Mouse (Mus musculus) spleen, embryonic (tissue): ENCODE results near the gene Ugdh.

Source experiments
- CTCF ChIA-PET: fragments of 350-600 bp; sonication (Branson Sonifier 250); formaldehyde crosslinking; loops from one replicate; lab custom pipeline; 2022; lab: Charles Lee

Gene Ugdh

DNA sequence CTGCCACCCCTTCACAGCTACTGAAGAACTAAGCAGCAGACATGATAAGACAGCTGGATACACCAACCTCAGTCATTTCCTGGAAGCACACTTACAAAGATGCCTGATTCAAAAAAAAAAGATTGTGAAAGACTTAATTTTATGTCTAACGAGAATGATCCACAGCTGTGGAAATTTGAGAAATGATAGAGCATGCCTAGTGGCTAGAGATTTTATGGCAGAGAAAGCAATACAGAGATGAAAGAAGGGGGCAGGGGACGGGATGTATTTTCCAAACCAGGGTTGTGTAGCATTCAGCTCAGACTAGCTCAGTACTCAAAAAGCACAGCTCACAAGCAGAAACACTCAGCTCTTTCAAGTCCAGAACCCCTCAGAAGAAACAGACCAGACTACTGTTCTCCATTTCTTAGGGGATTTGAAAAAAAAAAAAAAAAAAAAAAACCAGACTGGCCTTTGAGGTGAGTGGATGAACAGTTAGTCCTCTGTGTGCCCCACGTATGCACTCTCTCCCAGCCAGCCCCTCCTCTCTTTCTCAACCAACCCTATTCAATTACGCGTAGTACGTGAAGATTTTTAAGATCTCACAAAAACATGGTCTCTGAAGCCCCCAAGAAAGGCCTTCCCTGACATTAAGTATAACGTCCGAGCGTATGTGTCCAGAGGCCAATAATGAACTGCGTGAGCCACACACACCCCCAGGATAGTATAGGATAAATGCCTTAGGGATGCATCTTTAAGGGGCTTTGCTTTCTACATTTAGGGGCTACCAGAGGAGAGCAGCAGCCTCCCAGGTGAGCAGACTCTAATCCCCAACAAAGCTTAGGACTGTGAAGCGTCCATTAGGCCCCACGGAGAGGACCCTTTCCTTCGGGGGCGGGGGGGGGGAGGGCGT, 1.0 kb downstream of the Ugdh start:
- CTCF ChIA-PET = interaction anchor here (0.6 to 0.8 kb wide), 4 partner anchors 9 to 918 kb away, joined by 6 to 11 read pairs (median 8); no protein-coding TSS in a partner anchor

DNA sequence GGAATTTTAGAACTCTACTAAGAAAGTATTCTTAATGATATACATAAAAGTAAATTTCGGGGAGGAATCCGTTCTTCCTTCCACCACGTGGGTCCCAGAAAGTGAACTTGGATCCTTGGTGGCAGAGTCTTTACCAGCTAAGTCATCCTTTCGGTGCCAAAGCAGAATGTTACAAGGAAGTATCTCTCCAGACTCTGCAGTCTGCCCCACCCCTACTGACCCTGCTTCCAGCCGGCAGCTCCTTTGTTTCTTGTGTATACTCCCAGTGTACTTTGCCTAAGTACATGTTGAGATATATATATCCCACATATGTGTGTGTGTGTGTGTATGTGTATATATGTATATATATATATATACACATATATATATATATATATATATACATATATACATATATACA, 6.3 kb downstream of the Ugdh start:
- CTCF ChIA-PET = interaction anchor here (0.7 kb wide), 1 partner anchor 19 kb away, joined by 4 read pairs; no protein-coding TSS in a partner anchor

DNA sequence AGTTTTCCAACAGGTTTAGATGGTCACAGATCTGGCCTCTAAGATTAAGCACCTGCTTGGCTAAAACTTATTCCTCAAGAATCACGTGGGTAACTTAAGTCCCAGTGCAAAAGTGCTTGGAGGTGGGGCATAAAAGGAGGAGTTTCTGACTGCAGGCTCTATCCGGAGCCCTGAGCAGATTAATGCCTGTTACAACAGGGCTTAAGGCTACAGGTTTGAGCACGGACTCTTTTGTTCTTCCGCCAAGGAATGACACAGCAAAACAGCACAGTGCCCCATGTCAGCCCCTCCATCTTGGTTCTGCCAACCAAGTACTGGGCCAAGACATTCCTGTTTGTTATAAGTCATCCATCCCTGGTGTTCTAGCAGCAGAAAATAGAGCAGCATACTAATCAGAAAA, 7.4 kb downstream of the Ugdh start:
- CTCF ChIA-PET = no interaction called here

DNA sequence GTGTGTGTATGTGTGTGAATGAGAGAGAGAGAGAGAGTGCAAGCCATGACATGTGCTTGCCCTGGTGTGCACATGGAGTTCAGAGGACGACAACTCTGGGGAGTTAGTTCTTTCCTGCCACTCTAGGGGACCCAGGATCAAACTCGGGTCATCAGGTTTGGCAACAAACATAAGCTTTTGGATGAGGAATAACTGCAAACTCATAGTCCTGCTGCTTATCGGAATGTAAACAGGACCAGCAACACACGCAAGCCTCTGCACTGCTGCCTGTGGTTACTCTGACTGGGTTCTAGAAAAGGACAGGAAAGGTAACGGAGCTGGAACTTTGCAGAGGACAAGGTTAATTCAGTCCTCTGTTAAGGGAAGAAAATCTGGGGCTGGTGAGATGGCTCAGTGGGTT, 10.5 kb downstream of the Ugdh start:
- CTCF ChIA-PET = no interaction called here

DNA sequence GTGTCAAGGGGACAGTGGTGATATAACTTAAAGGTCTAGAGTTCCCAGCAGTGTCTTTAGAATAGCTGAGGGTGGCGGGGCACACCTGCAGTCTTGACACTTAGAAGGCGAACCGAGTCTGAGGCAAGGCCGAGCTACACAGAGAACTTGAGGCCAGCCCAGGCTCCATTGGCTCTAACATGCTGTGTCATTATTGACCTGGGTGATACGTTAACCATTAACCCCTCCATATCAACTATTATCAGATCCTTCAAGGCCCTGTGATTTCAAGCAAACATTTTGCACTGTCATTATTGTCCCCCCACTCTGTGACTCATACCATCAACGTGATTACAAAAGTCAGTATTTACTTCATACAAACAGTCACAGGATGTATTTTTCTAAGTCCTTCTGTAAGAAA, 11.5 kb downstream of the Ugdh start:
- CTCF ChIA-PET = interaction anchor here (0.6 kb wide), 1 partner anchor 11 kb away, joined by 9 read pairs; the partner anchor contains the start of gene Ugdh

DNA sequence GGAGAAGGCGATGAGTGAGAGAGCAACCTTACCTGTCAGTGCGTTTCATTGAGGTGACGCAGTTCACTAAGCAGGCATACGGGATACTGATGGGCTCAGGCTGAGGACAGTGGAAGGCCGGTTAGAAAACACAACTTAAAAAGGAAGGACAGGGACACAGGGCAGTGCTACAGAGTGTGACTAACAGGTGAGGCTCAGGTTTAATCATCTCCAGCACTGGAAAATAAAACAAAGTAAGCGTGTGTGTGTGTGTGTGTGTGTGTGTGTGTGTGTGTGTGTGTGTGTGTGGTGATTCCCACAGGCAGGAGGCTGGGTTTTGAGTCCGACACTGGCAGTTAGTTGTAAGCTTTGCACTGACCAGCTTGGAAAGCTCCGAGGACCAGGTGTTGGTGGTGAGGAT, 12.9 kb downstream of the Ugdh start:
- CTCF ChIA-PET = no interaction called here

DNA sequence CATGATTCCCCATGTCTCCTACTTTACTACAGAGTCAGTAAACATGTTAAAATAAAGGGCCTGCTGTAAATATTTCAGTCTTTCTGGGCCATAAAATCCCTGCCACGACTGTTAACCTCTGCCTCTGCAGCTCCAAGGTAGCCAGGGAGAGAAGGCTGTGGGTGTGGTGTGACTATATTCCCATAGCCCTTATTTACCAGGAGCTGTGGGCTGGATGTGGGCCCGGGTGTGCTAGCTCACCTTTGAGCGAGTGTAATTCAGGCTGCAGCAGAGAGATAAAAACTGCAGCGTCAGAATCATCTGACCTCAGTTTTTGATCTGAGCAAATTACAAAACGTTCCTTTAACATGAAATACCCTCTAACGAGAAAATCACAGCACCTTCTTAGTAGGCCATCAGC, 14.9 kb downstream of the Ugdh start:
- CTCF ChIA-PET = no interaction called here

DNA sequence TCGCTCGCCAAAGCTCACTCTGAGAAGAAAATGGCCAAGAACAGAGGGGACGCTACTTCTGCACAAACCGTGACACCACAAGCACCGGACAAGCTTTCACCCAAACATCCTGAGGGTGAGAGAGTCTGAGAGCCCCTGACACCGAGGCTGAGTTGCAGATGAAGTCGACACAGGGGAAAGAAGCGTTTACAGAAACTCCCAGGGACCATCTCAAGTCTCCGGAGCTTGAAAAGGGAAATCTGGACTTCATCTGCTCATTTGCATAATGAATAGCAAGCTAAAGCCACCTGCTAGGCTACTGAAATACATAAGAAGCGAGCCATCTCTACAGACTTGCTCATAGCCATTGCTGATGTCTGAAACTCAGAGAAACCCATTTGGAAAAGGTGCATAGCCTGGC, 16.6 kb downstream of the Ugdh start:
- CTCF ChIA-PET = interaction anchor here (0.6 kb wide), 1 partner anchor 60 kb away, joined by 6 read pairs; no protein-coding TSS in a partner anchor

DNA sequence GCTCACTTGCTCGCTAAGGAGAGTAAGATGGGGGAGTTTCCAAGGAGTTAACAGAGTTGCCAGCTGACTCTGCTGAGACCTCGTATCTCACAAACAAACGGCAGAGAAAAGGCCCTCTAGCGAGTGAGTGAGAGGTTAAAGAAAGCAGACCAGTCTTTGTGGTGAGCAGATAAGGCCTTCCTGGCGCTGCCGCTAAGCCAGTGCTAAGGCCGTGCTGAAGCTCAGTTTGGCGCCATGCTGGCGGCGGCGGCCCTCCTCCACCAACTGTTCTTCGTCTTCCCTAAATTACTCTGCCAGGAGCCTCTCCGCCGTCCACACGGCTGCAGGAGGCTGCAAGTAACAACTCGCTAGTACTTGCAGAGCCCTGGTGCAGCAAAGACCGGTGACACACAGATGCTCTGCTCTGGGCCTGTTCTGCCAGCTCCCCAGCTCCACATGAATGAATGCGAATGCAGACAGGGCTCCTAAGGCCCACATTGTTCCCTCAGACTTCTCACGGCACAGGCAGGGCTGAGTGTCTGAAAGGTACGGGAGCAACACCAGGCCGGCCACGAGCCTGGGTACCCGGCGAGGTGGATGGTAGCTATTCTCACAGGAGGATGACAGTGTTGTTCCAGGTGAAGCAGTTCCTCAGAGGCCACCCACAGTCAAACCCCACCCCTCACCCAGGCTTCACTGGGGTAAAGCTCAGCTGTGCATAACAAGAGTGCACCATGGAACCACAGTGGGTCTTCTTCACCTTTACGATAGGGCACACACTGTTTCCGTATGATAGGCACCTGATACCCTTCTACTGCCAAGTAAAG, 19.9 kb downstream of the Ugdh start:
- CTCF ChIA-PET = no interaction called here

DNA sequence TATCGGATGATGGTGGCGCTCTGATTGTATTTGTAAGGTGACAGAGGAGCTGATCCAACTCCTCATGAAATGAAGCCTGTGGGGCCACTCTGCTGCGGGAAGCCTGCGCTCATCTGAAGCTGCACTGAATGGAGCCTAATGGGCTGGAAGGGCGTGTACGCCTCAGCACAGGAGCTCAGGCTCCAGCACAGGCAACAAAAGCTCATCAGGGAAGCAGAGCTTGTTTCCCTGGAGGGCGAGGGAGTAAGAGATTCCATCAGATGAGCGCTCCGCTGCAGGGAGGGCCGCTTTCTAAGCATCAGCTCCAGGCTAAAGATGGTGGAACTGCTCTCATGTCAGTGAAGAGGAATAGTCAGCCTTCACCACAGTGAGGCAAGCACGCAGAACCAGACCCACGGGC, 27.8 kb downstream of the Ugdh start:
- CTCF ChIA-PET = no interaction called here

DNA sequence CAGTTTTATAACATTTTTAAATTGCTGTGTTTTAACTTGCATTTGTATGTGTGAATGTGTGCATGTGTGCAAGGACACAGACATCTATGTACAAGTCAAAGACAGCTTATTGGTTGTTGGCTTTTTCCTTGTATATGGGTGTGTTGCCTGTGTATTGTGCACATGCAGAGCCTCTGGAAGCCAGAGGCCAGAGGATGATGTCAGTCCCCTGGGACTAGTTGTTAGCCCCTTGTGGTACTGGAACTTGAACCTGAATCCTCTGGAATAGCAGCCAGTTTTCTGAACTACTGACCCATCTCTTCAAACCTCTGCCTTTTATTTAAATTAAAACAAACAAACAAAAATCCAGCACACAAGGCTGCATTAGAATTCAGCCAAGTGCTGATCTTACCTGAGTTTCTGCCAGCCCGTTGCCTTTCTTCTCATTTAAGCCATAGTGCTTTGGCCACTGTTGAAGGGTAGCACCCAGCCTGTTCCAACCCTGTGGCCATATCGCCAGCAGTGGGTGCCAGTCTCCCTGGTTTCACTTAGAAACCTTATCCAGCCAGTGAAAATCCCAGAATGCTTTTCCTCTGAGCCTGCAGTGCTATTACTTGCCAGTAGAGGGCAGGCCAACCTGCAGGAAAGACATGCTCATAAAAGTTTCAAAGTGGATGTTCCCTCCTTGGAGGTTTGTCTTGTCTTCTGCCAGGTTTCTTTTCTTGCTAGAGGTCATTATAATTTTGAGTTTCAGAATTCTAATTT, 34.3 kb downstream of the Ugdh start:
- CTCF ChIA-PET = interaction anchor here (0.7 kb wide), 1 partner anchor 442 kb away, joined by 6 read pairs; no protein-coding TSS in a partner anchor

DNA sequence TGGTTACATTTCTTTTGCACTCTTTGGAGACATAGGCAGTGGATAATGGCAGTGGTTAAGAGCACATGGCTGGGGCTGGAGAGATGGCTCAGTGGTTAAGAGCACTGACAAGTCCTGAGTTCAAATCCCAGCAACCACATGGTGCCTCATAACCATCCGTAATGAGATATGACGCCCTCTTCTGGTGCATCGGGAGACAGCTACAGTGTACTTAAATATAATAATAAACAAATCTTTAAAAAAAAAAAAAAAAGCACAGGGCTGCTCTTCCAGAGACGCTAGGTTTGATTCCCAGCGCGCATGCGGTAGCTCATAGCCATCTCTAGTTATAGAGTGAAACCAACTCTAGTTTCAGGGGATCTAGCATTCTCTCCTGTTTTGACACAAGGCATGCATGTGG, 41.3 kb downstream of the Ugdh start:
- CTCF ChIA-PET = no interaction called here

DNA sequence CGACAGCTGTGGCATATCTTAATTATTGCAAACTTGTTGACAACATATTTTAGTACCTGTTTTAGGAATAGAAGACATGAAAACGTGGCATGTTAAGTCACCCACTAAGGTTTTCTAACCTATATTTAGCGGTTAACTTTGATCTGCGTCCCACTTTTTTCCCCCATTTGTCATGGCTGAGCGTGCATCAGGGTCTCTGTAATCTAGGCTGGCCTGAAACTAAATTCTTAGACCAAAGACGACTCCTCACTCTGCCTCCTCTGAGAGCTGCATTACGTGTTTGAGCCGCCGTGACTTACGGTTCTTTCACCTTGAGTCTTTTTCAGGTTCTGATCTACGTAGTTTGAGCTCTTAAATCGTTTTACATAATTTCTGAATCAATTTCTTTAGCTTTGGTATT, 44.0 kb downstream of the Ugdh start:
- CTCF ChIA-PET = no interaction called here

DNA sequence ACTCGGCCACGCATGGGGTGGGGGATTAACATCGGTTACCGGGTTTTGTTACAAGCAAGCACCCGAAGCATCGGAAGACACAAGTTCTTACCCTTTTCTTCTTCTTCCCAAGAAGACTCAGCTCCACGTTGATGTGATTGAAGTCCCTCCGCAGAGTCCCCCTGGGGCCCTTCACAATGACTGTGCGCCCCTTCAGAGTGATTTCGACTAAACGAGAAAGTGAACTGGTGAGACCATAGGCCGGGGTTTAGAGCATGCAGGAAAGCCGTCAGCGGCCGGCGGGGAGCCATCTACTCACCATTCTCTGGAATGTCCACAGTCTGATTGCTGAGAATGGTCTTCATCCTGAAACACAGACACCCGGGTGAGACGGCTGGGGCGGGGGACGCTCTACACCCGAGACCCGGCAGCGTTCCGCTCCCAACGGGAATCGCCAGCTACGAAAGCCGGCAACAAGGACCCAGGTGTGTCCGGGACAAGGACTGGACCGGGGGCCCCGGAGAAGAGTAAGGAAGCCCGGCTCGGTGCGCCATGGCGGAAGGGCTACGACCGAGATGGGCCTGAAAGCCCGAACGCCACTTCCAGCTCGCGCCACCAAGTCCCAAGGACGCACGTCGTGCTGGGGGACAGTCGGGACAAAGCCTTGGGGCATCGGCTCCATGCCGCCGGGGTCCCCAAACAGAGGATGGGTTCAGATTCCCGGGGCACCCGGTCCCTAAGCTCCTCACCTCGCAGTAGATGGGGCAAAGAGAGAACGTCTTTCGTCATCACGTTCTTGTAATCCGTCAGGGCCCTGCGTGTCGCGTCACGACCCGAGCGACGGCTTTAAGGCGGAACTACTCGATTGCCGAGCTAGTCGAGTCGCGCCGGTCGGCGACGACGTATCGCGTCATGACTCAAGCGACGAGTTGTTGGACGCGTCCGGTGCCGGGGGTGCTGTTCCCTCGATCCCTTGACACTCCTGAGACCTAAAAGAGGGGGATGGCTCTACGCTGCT, 44.8 kb downstream of the Ugdh start, which contains the start of the genes Rpl9 and Lias:
Gene Rpl9, minus strand, starts transcription at position 797 of the 997 bp plus-strand sequence.
Gene Lias, plus strand, starts transcription at position 850 of the 997 bp plus-strand sequence.
- CTCF ChIA-PET = no interaction called here

DNA sequence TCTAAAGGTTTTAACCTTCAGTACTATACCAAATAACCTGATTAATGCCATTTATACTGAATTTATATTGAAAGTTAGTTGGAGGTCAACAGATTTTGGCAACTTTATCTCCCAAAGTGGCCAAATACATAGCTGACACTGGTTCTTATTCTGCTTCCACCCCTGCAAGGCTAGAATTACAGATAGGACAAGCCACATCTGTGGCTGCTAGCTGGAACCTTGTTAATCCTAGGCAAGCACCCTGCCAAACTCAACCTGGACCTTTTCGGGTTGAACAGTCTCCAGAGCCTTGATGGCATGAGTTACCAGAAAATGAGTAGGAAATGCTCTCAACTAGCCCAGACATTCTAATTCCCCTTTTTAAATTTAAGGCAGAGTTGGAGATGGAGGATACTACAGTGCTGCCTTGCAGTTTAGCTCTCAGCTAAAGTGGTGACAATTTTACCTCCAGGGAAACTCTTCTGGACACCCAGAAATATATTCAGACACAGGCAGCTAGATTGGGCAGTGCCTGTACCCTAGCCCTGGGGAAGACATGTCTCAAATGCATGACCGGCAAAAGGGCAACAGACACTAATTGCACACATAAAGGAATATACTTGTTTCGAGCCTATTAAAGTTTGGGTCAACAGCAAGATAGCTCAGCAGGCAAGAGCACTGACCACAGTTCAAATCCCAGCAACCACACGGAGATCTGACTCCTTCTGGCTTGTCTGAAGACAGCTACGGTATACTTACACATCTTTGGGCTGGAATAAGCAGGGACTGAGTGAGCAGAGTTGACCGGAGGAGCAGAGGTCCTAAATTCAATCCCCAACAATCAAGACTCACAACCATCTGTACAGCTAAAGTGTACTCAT, 48.5 kb downstream of the Ugdh start:
- CTCF ChIA-PET = interaction anchor here (0.6 kb wide), 2 partner anchors 9 to 144 kb away, joined by 3 to 4 read pairs; no protein-coding TSS in a partner anchor

DNA sequence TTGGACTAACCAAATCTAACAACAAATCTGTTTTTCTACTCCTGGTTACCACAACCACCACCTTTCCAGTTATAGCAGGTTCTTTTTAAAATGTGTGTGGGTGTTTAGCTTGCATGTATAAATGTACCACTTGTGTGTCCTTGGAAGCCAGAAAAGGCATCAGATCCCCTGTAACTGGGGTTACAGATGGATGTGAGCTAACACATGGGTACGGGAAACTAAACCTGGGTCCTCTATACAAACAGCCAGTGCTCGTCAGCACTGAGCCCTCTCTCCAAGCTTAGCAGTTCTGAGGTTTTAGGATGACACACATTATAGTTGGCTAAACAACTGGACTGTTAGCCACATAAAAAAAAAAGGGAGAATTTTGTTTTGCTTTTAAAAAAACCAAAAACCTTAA, 50.0 kb downstream of the Ugdh start:
- CTCF ChIA-PET = interaction anchor here (0.5 kb wide), 1 partner anchor 150 kb away, joined by 3 read pairs; no protein-coding TSS in a partner anchor

DNA sequence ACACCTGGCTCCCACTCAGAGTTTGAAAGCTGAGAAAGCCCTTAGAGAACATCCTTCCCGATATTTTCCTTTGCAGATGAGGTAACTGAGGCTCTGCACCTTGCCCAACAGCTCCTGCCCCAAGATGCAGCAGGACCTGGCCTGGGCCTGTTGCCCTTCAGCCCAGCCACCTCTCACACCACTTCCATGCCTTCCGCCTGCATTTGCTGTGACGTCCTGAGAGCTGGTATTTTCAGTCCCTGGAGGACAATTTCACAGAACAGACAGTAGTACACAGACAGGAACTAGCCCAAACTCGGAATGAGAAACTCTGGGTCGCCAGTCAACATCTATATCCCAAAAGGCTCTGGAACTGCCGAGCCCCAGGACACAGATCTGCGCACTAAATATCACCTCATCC, 61.0 kb downstream of the Ugdh start:
- CTCF ChIA-PET = no interaction called here

DNA sequence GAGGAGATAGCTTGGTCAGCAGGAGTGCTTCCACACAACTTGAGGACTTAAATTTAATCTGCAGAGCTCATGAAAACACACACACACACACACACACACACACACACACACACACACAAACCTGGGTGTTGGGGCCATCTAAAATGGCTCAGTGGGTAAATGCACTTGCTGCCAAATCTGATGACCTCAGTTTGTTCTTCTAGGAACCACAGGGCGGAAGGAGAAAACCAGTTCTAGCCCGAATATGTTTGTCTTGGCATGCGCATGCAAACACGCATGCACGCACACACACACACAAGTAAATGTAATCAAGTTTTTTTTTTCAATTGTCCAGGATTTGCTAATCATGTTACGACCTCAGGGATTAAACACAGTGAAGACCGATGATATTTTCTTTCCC, 64.2 kb downstream of the Ugdh start:
- CTCF ChIA-PET = interaction anchor here (0.6 kb wide), 1 partner anchor 36 kb away, joined by 3 read pairs; no protein-coding TSS in a partner anchor

DNA sequence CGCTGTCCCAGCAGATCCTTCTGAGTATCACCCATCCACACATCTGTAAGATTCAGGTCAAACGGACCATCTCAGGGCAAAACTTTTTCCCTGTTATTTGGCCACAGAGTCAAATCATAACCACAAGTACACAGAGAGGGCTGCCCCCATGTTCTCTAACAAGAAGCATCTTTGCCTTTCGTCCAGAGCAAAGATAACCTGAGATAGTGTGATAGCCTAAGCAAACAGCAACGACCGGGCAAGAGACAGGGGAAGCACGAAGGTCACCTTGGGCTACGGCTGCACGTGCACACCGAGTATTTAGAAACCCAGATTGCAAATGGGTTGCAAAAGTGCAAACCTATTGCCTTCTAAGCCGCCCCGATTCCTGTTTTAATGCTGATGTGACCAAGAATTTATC, 67.9 kb downstream of the Ugdh start:
- CTCF ChIA-PET = no interaction called here
